Mouse (Mus musculus) c-Kit-positive CD71-positive TER-119-negative erythroid progenitor cells, embryonic 14.5 days (primary cell): ENCODE results near the gene Slc2a3.
"Not testable (repeated sequence)": the region's sequence is repeated elsewhere in the genome, so short reads cannot be mapped to it uniquely, and the experiment has no call there.

Source experiments
- DNase-seq: peaks from one replicate; pipeline ENCODE4 v3.0.0-alpha.2; 2013; ENCODE audit warnings: low read depth

Gene Slc2a3

DNA sequence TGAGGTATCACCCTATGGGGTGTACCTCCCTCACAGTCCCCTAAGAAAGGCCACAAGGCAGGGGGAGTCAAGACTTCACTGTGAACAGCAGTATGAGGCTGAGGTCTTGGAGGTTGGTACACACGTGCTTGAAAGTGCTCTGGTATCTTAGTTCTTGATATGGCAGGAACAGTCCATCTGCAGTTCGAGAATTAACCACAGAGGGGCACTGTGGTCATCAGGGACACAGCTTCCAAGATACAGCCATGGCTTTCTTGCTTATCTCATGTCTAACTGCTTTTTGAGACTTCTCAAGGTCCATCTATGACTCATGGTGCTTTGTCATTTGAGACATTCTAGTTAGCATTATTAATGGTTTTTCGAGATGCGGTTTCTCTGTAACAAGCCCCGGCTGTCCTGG is 3.0 kb upstream of the Slc2a3 start:
- DNase-seq = peak; percentile 95

DNA sequence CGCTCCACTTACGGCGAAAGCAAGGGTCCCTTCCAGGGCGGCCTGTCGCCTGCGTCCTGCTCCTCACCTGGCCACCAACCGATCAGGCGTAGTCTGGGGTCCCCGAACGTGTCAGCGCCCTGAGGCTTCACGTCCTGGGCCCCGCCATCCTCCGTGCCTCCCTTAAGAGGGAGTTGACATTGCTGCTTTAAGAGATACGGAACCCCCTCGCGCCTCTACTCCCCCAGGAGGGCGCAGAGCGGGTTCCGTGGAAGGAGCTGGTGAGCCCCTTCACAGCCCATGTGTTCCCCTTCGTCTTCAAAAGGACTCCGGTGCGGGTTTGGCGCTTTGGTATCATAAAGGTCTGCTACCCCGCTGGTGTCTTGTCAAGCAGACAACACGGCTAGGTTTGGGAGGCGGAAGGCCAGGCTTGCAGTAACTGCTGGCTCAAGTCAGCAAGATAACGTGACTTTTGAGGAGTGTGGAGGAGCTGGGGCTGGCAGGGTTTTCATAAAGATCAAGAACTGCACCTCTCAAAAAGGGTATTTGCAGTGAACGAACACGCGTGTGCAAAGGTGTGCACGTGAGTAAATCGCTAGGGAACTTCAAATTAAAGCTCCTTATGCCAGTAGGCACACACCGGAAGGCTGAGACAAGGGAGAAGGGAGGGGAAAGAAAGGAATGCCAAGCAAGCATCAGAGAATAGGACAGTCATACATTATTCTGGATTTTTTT is 518 bp upstream of the Slc2a3 start:
- no peak for DNase-seq

DNA sequence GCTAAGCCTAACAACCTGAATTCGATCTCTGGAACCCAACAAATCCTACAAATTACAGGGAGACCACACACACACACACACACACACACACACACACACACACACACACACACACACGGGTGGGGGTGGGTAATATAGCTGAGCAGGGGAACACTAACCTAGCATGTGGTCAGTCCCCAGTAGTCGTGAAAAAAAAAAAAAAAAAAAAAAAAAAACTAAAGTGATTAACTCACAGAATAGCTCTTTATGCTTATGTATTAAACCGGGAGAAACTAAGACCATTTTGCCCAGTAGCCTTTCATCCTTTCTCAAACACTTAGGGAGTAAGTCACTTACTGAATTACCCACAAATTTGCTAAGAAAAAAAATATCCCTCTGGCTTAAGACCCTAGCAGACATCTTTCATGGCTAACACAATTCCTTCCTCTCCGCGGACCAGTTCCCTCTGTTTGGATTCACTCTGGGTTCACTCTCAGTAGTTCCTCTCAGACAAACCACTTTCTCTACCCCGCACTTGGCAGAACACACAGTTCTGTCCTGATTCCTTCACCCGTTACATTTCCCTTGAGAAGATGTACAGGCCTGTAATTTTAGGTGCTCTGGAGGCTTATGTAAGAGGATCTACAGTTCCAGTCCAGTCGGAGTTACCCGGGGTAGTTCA is 670 bp downstream of the Slc2a3 start:
- DNase-seq = no peak

DNA sequence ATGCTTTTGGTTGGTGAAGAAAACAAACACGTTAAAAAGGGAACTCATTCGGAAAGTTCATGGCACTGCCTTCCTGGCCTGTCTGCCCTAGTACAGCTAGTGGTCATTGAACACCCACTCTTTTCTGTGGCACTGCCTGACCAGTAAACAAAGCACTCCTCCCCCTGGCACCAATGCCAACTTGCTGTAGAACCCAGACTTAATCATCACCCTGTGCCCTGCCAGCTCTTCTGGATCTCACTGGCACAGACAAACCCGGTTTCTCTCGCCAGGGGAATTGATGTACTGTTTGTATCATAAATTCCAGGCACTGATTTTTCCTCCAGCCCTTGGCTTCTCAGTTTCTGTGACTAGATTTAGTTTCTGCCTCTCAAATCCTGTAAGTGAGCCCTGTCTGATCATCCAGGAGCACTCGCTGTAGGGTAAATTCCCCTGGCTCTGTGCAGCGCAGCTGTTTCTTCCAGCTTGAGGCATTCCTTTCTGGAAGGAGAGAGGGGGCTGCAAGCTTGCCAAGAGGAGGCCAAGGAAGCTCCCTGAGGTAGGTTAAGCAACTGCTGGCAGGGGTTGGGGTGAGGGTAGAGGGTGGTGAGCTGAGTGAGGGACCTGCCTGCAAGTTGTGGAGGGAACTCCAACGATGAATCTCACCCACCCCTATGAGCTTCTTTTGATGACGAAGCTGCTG is 6.0 kb downstream of the Slc2a3 start:
- no peak for DNase-seq

DNA sequence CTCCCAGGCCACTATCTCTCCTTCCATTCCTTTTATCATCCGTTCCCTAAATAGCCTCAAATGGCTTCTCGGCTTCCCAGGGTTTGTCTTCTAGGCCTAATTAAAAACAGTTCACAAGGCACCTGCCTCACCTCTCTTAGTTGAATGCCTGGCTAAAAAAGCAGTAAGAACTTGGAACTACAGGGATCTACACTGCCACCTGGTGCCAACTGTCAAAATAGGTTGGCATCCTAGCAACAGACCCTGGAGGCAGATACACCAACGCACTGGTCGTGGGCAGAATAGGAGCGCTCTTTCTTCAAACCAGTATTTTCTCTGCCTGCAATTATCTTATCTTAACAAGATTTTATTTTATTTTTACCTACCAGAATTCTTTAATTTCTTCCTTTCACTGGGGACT is 15.2 kb downstream of the Slc2a3 start:
- peak; percentile 40 for DNase-seq

DNA sequence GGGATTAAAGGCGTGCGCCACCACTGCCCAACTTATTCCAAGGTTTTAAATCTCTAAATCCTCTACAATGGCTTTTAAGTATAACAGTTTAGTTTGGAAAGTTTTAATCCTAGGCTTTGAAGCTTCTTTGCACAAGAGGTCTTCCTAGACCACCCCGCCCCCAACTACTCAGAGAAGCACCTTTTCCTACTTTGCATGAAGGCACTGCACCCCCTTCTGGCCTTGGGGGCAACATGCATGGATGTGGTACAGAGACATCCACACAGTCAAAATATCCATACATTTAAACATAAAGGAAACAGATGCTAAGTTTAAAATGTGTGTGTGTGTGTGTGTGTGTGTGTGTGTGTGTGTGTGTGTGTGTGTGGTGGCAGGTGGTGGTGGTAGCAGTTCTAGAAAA is 16.6 kb downstream of the Slc2a3 start:
- DNase-seq = no peak

DNA sequence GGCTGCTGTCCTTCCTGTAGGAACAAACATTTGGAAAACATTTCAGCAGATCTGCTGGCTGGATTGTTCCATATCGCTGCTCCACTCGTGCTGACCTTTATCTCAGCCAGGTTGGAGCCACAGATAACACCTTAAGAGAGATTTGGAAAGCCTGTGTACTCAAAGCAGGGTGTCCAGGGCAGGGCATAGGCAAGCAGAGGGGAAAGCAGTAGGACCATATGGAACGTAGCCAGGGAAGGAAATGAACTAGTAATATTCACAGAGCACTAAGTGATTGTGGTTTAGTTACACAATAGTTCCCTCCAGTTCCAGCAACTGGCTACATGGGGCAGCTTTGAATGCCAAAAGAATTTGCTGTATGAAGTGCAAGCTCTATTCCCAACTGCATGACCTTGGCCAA is 19.3 kb downstream of the Slc2a3 start:
- DNase-seq = no peak

DNA sequence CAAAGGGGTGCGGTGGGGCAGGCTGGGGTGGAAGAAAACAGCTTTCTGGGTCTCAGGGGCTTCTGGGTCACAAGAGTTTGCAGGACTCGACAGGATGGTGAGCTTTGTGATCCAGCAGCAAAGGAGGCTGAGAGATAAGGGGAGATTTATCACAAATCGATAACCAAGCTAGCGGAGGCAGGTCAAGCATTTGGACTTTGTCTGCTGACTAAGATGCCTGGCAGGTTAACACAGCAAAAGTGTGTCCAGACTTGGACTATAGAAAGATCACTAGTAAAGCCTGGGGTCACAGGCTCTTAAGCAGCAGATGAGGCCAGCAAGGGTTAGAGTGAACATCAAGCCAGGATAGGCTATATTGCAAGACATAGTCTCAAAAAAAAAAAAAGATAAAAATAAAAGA is 20.3 kb downstream of the Slc2a3 start:
- no peak for DNase-seq

DNA sequence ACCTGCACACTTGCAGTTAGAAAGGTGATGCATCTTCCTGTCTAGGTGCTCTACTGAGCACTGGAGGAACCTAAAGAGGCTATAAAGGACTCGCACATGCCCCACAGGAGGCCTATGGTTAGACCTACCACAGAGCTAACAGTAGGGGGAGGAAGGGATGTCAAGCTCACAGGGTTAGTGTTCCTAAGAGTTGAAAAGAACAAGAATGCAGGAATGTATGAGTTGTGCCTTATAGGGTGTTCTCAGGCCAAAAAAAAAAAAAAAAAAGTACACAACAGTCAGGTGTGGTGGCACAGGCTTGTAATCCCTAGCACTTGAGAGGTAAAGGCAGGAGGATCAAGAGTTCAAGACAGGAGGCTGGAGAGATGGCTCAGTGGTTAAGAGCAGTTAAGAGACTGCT is 21.5 kb downstream of the Slc2a3 start:
- DNase-seq = no peak

DNA sequence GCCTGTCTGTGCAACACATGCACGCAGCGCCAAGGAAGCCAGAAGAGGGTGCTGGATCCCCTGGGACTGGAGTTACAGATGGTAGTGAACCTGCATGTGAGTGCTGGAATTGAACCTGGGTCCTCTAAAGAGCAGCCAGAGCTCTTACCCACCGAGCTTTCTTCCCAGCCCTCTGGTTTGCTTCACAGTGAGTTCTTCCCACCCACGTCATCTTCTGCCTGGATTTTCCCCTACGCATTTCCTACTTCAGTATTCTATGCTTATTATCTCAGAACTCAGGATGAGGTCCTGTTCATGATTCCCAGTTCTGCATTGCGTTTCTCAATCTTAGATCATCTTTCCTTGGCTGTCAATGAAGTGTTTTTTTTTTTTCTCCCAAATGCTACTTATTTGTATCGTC is 25.4 kb downstream of the Slc2a3 start:
- DNase-seq = no peak

DNA sequence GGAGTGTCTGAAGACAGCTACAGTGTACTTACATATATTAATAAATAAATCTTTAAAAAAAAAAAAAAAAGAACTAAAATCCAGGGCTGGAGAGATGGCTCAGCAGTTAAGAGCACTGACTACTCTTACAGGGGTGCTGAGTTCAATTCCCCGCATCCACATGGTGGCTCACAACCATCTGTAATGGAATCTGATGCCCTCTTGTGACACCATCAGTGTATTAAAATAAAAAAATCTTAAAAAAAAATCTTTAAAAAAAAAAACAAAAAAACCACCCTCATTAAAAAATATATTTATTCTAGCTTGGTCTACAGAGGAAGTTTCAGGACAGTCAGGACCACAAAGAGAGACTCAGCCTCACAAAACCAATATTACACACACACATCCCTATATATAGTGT is 27.1 kb downstream of the Slc2a3 start:
- DNase-seq = no peak

DNA sequence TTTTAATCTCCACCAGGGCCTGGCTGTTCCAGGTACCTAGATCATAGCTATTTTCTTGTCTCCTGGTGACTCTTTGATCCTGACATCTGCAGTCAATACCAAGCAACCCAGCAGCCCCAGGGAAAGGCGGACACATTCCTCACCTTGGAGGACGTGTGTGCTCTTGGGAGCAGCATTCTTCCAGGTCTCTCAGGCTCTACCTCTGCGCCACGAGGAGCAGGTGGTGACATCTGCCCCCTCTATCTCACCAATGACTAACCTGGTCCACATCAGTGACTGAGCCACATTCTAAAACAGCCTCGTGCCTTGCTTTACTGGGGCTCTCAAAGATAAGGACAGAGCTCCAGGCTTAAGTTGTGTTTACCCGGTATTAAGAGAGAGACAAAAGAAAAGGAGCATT is 28.7 kb downstream of the Slc2a3 start:
- DNase-seq = no peak

DNA sequence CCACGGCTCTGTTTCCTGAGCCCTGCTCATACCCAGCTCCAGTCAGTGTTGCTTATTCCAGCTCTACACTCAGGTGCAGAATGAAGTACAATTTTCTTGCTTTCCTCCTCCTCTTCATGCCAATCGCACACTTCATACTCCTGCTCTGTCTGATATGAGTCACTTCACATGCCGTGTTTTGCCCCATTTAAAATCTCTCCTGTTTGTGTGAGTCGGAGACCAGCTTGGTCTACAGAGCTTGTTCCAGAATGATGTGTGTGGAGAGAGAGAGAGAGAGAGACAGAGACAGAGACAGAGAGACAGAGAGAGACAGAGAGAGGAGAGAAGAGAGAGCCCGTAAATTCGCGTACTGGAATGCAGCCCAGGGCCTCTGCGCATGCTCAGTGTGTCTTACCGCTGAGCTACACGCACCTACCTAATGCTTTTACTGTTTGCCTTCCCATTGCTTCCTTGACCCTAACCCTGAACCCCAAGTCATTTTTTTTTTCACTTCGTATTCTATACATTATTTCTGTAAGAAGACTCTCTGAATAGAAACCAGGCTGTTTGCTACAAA is 30.6 kb downstream of the Slc2a3 start:
- no peak for DNase-seq

DNA sequence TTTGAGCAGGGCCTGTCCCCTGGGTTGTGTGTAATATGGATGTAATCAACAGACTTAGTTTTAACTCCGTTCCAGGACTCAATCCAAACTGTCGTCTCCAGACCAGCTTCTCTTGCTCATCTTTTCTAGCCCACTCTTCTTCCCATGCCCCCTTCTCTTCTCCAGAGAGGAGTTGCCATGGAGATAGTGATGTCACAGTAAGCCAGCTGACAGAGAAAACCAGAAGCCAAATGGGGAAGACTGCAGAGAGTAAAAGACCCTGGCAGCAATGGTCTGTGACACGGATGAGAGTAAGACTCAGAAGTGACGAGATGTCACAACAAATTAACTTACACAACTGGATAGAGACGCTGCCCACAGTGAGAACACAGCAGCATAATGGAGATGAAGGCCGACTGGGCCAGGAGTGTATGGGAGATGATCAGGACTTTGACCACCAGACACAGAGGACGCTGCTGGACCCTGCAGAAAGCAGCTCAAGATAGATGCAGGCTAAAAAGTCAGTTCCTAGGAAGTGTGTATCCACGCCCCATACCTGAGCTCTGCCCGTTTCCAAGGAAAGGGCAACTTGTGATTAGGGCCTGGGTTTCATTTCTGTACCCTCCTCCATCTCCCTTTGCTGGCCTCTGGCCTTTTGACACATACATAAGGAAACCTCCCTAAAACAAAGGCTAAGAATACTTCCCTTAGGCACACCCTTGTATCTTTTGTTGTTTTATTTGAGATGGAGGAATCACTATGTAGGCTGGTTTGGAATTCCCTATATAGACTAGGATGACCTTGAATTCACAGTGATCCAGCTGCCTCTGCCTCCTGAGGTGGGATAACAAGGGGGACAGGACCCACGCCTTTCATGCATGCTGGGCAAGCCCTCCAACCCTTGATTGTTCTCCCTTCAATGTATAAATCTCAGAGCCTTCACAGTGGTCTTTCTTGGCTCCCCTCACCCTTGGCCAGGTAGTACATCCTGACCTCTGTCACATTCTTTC is 31.4 kb downstream of the Slc2a3 start:
- no peak for DNase-seq

DNA sequence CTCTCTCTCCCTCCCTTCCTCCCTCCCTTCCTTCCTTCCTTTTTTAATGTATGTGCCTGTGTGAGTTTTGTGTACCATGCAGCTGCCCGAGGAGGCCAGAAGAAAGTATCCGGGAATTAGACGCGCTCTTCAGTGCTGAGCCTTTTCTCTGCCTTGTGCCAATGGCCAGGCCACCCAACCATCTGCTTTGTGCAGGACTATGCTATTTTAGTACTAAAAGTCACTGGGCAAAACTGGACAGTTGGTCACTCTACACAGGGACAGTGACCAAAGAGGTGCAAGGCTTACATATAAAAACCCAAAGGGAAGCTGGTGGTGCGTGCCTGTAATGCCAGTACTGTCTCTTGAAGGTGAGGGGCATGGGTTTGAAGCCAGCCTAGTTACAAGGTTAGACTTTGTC is 33.2 kb downstream of the Slc2a3 start:
- no peak for DNase-seq

DNA sequence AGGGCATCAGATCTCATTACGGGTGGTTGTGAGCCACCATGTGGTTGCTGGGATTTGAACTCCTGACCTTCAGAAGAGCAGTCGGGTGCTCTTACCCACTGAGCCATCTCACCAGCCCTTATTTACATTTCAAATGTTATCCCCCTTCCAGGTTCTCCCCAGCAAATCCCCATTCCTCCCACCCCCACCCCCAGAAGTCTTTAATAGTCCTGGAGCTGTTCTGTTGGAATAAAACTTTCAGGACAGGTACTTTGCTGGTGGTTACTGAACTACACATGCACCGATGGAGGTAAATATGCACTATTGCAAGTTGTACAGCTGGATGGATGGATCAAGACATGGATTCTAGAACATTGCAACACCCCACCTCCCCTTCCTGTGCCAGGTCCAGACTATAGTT is 34.4 kb downstream of the Slc2a3 start:
- DNase-seq = not testable (repeated sequence)

DNA sequence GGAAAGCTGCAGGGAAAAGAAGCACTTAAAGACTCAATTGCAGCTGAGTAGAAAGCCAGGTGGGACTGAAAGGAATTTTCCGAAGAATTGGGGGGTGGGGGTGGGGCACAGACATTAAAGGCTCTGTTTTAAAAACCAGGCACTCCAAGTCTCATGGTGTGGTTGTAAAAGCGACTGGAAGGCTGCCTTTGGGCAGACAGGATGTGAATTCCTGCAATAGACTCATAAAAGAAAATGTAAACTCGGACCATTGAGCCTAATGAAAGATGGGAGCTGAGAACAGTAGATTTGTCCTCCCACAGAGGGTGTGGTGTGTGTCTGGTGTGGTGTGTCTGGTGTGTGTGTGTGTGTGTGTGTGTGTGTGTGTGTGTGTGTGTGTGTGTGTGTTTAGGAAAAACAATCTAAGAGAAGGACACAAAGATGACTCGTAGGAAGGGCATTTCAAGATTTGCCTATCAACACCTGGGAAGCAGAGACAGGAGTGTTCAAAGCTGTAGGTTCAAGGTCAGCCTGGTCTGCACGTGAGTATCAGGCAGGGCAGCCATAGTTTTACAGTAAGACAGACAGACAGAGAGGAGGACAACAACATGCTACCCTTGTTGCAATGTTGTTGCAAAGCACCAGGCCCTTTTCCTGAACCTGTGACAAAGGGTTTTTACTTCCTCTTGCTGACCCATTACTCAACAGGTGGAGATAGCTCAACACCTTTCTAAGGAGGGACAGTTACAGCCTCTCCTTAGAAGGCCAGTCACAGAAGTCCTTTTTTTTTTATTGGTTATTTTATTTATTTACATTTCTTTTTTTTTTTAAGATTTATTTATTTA is 35.1 kb downstream of the Slc2a3 start:
- no peak for DNase-seq

DNA sequence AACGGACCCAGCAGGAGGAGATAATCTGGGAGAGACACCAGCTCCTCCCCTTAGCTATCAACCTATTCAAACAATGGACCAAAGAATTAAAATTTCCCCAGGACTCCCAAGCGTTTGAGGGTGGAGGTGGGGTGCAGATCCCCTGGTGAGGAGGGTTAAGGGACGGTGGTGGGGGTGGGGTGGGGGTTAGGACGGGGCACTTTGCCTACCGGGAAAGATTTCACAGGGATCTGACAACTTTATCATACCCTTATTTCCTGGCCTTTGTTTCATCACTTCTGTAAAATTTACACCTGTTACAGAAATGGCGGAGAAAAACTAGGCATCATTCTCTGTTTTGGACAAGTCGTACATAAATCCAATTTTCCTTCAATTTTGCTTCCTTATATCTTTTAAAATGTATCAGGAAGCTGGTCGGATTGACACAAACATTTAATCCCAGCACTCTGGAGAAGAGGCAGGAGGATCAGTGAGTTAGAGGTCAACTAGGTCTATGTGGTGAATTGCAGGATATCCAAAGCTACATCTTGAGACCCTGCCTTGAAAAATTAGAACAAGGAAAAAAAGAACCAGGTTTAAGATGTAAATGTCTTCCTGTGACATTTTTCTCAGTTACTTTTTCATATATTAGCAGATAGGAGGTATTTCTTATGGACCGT is 36.0 kb downstream of the Slc2a3 start:
- DNase-seq = no peak

DNA sequence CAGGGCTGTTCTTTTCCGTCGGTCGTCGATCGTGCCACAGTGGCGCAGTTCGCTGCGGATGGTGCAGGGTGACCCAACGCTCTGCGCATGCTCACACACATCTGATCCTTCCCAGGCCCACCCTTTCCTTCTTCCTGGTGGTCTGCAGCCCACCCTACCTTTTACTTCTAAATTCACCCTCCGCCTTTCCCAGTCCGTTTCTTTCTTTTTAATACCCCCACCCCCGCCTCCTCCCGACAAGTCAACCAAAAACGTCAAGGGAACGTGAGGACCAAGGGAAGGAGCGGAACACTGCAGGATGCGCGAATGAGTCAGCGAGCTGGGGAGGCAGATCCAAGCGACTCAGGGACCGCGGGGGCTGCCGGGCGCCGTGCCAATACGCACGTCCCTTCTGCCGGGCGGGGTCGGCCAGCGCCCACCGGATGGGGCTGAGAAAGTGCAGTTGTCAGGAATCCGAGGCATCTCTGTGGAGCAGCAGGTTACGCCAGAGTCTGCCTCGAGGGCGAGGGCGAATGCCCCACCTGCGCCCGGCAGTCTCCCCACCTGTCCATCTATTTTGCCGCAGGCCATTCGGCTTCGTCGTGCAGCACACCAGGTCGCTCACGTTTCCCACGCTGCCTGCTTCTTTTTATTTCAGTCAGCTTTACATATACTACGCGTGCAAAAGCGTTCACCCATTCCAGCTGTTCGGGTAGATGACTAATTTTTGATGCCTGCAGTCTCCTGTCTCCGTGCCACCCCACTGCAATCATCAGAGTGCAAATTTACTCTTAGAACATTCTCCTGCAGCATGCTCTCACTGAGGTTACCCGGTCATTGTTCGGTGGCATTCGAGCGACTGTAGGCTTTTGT is 36.8 kb downstream of the Slc2a3 start:
- DNase-seq = no peak
